Mouse (Mus musculus) CD4-positive, CD25-positive, alpha-beta regulatory T cell, adult 2 months (primary cell): ENCODE measurements around the gene Slc38a10.

Source experiments
- DNase-seq: peaks from one replicate; pipeline ENCODE4 v3.0.0-alpha.2; 2012; ENCODE audit warnings: low read depth, low spot score

The Slc38a10 gene

DNA sequence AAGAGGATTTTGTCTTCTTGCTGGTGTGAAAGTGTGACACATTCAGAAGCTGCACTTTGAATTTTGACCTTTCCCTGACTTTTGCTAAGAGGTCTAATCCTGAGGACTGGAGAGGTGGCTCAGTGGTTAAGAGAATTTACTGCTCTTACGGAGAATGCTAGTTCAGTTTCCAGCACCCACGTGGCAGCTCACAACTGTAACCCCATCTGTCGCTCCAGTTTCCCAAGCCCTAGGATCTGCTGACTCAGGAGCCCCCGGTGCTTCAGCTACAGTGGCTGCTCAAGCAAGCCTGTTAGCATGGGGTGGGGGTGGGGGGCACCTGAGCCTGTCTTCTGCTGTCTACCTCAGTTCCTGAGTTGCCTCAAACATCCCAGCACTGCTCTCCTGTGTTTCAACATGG, 28.2 kb upstream of the Slc38a10 start:
- DNase-seq: no peak

DNA sequence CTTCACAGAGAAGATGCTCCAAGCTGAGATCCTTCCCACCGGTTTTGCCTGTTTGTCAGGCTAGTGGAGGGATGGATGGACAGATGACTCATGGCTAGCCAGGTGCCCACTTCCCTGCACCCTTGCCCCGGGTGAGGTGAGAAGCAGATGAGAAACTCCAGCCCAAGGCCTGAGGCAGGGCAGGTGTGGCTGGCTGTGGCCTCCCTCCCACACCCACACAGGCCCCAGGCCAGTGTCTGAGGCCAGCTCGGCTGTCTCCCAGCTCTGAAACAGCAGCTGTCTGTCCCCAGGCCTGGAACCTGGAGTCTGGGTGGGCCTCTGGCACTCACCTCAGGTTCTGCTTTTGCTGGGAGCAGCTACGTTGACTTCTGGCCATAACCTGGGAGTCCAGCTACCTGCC, 24.8 kb upstream of the Slc38a10 start:
- DNase-seq: no peak

DNA sequence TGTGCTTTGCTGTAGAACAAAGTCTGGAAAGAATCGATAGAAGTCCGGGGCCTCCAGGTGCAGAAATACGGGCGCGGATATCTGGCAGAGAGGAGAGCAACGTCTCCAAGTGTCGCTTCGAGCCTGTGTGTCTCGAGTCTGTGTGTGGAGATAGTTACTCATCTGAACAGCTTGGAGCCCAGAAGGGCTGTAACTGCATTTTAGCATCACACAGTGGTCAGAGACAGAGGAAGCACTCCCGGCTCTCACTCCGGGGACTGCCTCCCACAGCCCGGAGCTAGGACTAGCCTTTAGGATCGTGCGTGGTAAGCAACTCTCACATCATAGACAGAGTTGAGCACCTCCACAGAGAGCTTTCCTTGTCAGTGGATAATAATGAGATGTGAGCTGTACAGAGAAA, 22.1 kb upstream of the Slc38a10 start:
- DNase-seq: no peak

DNA sequence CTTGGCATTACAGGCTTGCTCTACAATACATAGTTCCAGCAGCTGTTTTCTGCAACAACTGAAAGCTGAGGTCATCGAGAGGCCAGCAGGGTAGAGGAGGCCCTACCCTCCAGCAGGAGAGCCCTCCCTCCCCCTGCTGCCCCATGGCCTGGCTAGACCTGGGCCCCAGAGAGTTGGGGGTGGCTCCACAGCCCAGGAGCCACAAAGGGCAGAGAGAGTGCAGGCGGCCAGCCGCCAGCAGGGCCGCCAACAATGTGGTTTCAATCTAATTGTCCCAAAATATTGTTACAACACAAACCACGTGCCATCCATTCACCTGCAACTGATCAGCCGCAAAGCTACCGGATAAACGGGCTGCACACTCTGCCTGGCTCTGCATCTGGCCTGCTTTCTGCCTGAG, 20.0 kb upstream of the Slc38a10 start:
- no peak for DNase-seq

DNA sequence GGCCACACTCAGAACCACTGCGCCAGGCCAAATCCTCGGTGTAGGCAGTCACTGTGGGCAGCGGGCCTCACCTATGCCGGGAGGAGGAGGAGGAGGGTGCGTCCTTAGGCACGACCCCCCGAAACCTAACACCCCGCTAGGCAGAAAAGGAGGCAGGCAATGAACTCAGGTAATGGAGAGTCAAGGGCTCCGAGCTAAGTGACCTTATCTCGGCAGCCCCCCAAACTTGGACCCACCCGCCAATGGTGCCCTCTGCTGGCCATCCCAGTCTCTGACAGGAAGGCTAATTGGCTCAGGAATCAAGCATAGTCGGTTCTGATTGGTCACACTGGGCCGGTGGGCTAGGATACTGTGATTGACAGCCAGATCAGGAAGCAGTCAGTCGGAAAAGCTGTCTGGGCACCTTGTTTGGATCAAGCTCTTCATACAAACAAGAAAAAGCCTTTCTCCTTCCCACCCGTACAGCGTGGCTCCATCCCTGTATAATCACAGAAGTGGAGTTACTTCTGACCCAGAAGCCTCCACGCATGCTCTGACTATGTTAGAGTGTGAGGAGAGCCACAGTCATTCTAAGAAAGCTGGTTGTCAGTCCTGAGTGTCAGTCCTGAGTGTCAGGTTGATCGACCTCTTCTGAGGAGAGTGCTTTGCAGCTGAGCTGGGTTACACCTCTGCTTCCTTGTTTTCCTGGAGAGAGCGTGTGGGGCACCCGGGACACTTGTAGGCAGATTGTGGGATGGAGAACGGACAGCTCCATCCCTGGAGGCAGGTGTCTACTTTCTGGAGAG, 18.3 kb upstream of the Slc38a10 start:
- peak; percentile 33 for DNase-seq

DNA sequence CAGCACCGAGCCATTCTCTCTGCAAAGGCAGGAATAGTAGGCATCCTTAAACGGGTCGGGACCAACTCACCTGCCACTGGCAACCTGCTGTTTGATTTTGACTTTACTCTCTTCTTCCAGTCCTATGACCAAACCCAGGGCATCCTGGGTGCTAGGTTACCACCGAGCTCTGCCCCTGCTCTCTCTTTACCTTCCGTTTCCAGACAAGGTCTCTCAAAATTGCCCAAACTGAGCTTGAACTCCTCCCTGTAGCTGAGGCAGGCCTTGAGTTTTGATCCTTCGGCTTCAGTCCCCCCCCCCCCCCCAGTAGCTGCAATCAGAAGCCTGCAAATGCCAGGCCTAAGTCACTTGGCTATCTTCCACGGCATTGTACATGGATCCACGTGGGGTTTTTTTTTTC, 17.4 kb upstream of the Slc38a10 start:
- no peak for DNase-seq

DNA sequence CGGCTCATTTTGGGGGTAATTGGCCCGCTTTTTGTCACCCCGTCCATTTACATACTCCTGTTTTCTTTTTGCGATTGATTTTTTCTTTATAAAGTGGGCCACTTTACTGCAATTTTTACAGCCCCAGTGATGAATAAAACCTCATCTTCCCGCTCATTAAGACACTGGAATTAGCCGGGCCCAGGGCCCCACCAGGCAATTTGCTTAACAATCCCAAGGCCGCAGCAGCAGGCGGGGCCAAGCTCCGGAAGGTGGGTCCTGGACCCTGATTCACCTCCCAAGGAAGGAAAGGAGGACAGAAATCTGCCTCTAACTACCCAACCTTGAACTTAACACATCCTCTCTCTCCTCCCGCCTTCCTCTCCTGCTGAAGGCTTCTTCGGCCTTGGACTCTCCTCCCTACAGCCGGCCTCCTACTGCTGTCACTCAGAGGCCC, 16.8 kb upstream of the Slc38a10 start:
- no peak for DNase-seq

DNA sequence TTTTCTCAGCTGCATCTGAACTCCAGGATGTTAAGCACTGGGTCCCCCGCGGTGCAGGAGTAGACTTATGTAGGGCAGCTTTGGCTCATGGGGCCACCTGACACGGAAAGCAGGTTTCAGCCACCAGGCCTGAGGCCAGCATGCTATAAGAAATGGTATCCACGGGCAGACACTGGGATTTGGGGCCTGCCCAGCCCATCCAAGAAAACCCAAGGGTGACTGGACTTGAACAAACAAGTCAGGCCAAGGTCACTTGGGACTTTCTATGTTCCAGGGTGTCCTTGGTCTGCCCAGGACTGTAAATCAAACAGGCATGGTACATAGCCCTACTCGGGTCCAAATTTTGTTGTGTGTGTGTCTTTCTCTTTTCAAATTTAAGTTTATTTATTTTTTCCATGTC, 15.9 kb upstream of the Slc38a10 start:
- no peak for DNase-seq

DNA sequence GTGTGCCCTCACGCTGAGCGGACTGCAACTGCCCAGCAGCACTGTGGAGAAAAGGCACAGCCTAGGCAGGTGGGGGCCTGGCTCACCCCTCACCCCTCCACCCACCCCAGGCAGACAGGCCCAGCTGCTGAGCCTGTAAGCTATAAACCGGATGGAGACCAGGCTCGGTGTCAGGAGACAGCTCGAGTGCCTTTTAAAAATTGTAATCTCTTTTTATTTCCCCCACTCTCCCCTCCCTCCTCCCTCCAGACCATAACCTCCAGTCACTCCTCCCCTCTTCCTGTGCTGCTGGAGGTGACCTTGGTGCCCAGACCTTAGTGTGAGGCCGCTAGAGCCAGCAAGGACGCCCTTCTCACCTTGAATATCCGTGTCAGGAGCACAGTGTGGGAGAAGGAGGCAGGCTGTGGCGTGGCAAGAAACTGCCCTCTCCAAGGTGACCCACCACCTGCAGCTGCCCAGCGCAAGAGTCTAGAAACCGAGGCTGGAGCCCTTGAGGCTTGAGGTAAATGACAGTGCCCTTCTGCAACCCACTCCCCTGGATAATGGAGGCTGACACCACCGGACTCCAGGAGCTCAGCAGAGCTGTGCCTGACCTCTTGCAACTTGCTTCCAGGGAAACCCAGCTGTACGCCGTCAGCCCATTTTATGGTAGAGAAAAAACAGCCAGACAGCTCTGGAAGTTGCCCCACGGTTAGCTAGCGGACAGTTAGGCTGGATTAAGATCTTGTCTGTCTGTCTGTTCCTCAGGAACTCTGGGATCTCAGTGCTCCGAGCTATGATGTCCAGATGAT, 13.5 kb upstream of the Slc38a10 start:
- no peak for DNase-seq

DNA sequence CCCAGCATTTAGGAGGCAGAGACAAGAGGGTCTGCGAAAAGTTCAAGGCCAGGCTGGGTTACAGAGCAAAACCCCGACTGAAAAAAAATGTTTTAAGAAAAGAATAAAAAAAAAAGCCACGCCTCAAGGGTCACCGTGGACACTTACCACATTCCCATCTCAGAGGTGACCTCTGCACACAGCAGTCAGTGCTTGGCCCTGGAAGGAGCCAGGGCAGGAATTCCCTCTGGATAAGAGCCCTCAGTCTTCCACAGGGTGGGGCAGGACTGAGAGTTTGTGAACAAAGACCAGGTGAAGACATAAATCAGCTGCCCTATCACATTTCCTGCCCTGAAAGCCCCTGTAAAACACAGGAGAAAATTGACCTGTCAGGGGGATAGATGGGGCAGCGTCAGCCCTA, 12.9 kb upstream of the Slc38a10 start:
- no peak for DNase-seq

DNA sequence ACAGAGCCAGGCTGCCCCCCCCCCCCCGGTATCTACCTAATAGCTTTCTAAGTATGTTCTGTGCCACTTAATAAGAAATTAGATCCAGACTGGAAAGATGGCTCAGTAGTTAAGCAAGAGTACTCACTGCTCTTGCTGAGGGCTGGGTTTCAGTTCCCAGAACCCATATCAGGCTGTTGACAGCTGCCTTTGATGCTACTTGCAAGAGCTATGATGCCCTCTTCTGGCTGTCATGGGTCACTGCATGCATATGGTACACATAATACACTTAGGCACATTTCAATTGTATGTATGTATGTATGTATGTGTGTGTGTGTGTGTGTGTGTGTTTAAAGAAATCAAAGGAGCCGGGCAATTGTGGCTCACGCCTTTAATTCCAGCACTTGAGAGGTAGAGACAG, 12.1 kb upstream of the Slc38a10 start:
- DNase-seq: no peak

DNA sequence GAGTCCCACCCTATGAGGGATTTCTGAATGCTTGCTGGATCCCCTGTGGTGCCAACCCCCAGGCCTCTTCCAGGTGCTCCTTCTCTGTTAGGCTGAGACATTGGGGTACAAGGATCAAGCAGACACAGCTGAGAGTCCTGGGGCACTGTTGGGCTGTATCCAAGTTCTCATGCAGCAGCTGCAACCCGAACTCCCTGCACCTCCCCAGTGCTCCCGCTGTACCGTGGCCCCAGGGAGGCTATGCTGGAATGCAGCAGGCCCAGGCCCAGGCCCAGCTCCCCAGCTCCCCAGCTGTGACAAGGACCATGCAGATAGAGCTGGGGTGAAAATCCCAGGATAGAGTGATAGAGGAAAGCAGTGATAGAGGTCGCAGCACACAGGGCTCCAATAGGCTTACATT, 10.1 kb upstream of the Slc38a10 start:
- no peak for DNase-seq

DNA sequence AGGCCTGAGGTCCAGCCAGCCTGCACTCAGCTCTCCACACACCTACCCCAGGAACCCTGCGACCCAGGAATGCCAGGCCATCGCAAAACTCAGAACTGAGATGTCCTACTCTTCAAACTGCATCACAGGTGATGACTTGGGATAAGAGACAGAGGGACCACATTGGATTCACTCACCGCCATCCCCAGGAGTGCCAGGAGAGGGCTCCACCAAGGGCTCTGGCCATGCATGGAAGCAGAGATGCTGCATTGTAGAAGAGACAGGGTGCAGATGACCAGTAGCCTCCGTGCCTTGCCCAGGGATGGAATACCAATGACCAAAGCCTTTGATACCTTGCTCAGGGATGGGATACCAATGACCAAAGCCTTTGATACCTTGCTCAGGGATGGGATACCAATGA, 9.3 kb upstream of the Slc38a10 start:
- peak; percentile 39 for DNase-seq

DNA sequence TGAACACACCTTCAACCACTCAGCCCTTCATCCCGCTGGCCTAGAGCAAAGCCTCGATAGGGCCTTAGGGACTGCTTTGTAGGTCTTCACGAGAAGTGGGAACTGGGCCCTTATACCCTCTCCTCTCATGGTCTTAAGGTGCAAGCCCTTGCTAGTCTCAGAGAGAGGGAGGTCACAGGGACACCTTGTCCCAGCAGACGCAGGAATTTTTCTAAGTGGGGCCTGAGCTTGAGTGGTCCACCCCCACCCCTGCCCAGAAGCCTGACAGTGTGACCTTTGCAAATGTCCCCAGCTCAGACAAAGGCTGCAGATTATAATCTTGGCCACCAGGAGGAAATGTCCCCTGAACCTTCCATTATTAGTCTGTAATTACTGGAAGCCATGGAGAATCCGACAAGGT, 8.5 kb upstream of the Slc38a10 start:
- no peak for DNase-seq

DNA sequence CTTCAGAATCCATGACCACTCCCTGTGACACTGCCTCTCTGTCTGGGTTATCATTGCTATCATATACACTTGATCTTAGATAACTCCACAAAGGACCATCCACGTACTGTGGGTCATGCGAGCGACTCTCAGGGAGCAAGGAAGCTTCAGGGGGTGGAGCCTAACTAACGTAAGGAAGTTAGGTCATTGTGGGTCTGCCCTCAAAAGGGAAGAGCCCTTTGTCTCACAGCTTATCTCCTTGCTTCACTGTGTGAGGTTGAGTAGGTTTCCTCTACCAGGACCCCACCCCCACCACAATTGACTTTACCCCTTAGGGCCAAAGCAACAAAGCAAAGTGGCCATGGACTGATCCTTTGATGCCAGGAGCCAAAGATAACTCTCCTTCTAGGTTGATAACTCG, 7.7 kb upstream of the Slc38a10 start:
- DNase-seq: peak; percentile 42

DNA sequence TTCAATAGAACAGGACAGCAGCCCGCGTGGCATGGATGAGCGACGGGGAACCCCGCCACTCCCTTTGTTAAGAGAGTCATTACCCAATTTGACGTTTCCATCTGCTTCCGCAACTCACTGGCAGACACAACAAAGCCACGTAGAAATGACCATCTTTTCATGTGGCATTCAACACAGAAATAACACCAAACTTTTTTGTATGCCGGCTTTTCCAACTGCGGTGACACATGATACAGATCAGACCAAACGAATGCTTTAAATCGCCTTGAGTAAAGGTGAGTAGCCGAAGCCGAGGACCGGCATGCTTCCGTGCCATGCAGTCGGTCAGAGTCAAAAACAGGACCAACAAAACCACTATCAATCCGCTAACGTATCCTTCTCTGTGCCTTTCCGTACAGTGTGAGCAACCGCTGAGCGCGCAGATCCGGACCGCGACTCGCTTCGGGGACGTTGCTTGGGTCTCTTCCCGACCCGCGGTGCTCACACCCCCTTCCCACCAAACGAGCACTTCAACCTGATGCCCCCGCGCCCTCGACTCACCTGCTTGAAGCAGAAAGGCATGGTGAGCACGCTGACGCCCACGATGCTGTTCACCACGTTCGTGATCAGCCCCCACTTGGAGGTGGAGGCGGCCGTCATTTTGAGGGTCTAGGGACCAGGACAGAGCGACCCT, 570 bp downstream of the Slc38a10 start:
- peak; percentile 70 for DNase-seq

DNA sequence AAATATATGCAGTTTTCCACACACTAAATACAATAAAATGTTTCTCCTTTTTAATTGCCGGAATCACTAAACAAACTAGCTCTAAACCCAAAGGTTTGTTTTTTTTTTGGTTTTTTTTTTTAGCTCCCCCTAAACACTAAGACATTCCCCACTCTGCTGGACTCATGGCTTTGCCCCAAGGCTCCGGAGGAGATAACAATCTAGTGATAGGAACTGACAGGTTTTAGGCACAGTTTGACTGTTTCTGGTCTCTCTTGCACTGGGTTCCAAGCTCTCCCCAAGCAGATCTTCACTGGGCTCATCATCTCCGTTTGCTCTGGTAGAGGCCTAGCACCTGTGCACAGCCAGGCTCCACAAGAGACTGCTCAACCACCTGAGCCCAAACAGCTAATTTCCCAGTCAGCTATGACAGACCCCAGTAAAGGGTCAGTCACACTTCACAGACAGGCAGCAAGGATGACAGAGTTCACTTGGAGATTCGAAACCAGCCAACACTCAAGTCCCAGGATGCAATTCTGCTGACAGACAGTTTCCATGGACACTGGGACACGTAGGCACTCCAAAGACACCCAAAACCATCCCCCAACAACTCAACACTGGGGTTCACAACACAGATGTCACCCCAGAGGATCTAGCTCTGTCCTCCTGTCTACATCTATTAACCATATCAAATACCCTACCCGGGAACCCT, 1.5 kb downstream of the Slc38a10 start:
- DNase-seq: peak; percentile 33

DNA sequence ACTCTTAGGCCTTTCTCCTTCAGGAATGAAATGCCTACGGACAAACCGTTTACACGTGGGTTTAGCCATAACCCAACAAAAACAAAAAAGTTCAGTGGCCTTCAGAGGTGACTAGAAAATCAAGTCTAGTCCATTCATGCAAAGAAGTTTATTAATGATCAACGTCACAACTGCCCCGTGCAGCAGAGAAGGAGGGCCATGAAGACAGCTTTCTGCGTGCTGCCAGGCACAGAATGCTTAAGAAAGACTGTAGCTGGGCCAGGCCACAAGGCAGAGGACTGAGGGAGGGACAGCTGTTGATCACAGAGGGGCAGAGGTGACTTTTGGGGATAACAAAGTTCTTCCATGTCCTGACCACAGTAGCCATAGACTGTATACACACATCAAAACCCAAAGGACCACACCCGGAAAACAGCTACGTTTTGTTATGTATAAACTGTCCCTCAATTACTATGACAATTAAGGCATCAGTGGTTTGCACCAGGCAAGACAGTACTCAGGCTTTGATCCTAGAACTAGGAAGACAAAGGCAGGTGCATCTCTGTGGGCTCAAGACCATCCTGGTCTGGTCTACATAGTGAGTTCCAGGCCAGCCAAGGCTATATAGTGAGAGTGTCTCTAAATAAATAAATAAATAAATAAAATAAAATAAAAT, 2.8 kb downstream of the Slc38a10 start:
- no peak for DNase-seq

DNA sequence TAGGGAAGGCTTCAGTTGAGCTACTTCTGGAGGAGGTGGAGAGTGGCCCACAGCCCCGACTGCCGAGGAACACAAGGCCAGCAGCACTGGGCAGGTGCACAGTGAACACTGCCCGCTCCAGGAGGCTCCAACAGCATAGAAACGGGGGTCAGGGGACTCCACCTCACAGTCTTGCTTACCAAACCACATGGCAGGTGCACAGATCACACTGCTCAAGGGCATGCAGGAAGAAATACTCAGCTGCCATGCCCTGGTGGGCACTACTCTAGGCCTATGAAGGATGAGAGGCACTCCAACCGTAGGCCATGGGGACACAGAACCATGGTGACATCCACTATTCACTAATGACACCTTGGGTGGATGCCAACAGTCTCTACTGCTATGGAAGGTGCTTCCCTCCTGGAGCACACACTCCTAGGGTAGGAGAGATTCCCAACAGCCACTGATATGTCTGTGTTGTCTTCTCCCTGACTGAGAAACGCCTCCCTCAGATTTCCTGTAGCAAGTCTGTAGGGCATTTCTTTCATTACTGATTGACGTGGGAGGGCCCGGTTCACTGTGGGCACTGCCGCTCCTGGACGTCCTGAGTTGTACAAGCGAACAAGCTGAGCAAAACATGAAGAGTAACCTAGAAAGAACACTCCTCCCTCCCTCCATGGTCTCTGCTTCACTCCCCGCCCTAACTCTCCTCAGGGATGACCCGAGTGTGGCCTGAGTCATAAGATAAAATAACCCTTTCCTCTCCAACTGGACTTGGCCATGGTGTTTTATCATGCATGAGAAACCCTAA, 7.2 kb downstream of the Slc38a10 start:
- DNase-seq: no peak

DNA sequence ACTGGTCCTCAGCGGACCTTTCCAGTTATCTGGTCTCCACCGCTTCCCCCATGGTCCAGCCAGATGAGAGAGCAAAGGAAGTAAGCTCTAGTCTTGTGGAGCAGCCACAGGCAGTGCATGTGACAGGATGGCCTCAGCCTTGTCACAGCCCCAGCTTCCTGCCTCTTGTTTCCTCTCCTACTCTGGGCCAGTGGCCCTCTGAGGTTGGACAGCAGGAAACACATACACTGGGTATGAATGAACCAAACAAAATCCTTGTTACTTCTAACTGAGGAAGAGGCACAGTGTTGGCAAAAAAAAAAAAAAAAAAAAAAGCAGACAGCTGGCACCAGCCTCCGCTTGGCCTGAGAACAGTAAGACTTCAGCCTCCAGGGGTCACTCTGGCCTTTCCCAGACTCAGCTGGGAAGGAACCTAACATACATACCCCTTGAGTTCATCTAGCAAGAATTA, 8.5 kb downstream of the Slc38a10 start:
- peak; percentile 52 for DNase-seq

DNA sequence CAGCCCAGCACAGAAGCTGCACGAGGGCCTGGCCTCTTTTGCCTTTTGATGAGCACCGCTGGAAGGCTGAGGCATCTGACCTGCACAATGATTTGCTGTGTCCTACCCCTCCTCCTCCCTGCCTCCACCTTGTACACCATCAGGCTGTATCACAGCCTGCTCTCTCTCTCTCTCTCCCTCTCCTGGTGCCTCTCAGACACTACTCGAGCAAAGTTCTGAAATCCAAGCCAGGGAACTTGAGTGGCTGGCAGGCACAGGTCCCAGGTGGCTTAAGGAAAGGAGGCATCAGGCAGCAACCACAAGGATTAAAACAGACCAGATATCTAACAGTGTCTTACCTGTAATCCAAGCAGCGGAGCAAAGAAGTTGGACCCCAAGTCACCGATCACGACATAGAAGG, 10.9 kb downstream of the Slc38a10 start:
- DNase-seq: no peak
